ENCODE assay signal across 31 mouse cellular contexts in genomic region chr11:3259537-3259936, GRCm38 (mm10). TPM values are rescaled to one million over a fixed set of nuclear protein-coding genes. Genes with fewer than 3 reads are reported as not detected.
DNase-seq lines count a peak whose midpoint lies in the region; ATAC-seq and TF ChIP-seq lines count a peak whose summit lies in the region.
"Had no signal": no experiment of that assay in that cellular context is flagged by ENCODE, and none has a peak within 500 bp of the region (broad histone marks: within the 10 kb centered on the region; RNA-seq: fewer than 3 reads in every experiment).

No protein-coding gene starts in this region.

- no peak overlapping the region for H3K4me3 ChIP-seq in liver, embryonic 11.5 days (ENCODE audit: low read depth, low read length)
- no peak overlapping the region for H3K4me3 ChIP-seq in MEL (ENCODE audit: control insufficient read depth in 1 of 2, insufficient read depth in 1 of 2, low read depth in 2 of 2, low read length in 2 of 2)
- no peak overlapping the region for H3K4me3 ChIP-seq in liver, embryonic 14.5 days (ENCODE audit: insufficient read depth in 1 of 2, low read depth in 2 of 2, low read length in 2 of 2)
- no peak overlapping the region for H3K4me3 ChIP-seq in kidney, embryonic 14.5 days (ENCODE audit: low read length)
- H3K4me3 ChIP-seq: embryonic facial prominence, embryonic 10.5 days; embryonic facial prominence, embryonic 13.5 days; erythroblast, embryonic 14.5 days; forebrain, embryonic 12.5 days; forebrain, embryonic 15.5 days; heart, embryonic 12.5 days; heart, embryonic 15.5 days; hindbrain, embryonic 10.5 days; hindbrain, embryonic 13.5 days had no signal

- no peak for TF ChIP-seq CTCF in MEL (IDR thresholded peaks at IDR 0.05 in 2 of 3, conservative IDR thresholded peaks at IDR 0.05 in 1 of 3; ENCODE audit: control insufficient read depth in 1 of 3, insufficient read depth in 1 of 3, low read depth in 2 of 3, low read length in 3 of 3, poor library complexity in 1 of 3, severe bottlenecking in 1 of 3)
- no peak for TF ChIP-seq CTCF in liver, embryonic 14.5 days (IDR thresholded peaks at IDR 0.05; ENCODE audit: low read depth)

- 75% methylated on average over 1 of the region's 1 CpGs for WGBS in liver, embryonic 11.5 days
- 64% methylated on average over 1 of the region's 1 CpGs for WGBS in liver, embryonic 14.5 days (ENCODE audit: insufficient replicate concordance)
- 94% methylated on average over 1 of the region's 1 CpGs for WGBS in kidney, embryonic 14.5 days

- no peak for TF ChIP-seq POLR2A in MEL (IDR thresholded peaks at IDR 0.05; ENCODE audit: control insufficient read depth in 1 of 2, insufficient read depth in 1 of 2, low read depth in 1 of 2, low read length in 2 of 2, poor library complexity in 1 of 2)

- no peak for TF ChIP-seq RAD21 in MEL (IDR thresholded peaks at IDR 0.05; ENCODE audit: low read depth, low read length)

- H3K9ac ChIP-seq in liver, embryonic 11.5 days (ENCODE audit: low read depth, low read length) = no peak overlapping the region
- no peak overlapping the region for H3K9ac ChIP-seq in MEL (ENCODE audit: control insufficient read depth, low read depth, low read length, poor library complexity, severe bottlenecking)
- no peak overlapping the region for H3K9ac ChIP-seq in liver, embryonic 14.5 days (replicated peaks)
- no peak overlapping the region for H3K9ac ChIP-seq in kidney, embryonic 14.5 days (ENCODE audit: low read depth, low read length)
- H3K9ac ChIP-seq: embryonic facial prominence, embryonic 13.5 days; forebrain, embryonic 12.5 days; forebrain, embryonic 15.5 days; heart, embryonic 12.5 days; heart, embryonic 15.5 days; hindbrain, embryonic 13.5 days had no signal

- H3K27me3 ChIP-seq in liver, embryonic 11.5 days (replicated peaks; ENCODE audit: control insufficient read depth, insufficient read depth, low read length) = no peaks in the 10 kb centered on the region
- no peaks in the 10 kb centered on the region for H3K27me3 ChIP-seq in MEL (ENCODE audit: control insufficient read depth in 1 of 2, insufficient read depth in 2 of 2, low read length in 2 of 2)
- H3K27me3 ChIP-seq in liver, embryonic 14.5 days (ENCODE audit: control insufficient read depth, insufficient read depth, low read length) = no peaks in the 10 kb centered on the region
- H3K27me3 ChIP-seq in kidney, embryonic 14.5 days (ENCODE audit: control insufficient read depth, insufficient read depth, low read length) = no peaks in the 10 kb centered on the region
- H3K27me3 ChIP-seq: CH12.LX; embryonic facial prominence, embryonic 13.5 days; forebrain, embryonic 12.5 days; forebrain, embryonic 15.5 days; heart, embryonic 12.5 days; heart, embryonic 15.5 days; hindbrain, embryonic 13.5 days had no signal

- peaks cover 3% of the 10 kb centered on the region for H3K4me1 ChIP-seq in liver, embryonic 11.5 days (replicated peaks; ENCODE audit: control insufficient read depth, insufficient read depth, low read length)
- H3K4me1 ChIP-seq in MEL (ENCODE audit: control insufficient read depth in 1 of 2, insufficient read depth in 2 of 2, low read length in 2 of 2) = peaks cover 0 to 8% of the 10 kb centered on the region in 2 experiments; a peak in 2 of 4 replicates
- peaks cover 0 to 2% of the 10 kb centered on the region in 2 experiments; a peak in 1 of 4 replicates for H3K4me1 ChIP-seq in liver, embryonic 14.5 days (replicated peaks; ENCODE audit: control insufficient read depth in 2 of 2, insufficient read depth in 2 of 2, low read length in 1 of 2)
- H3K4me1 ChIP-seq in kidney, embryonic 14.5 days (ENCODE audit: control insufficient read depth, insufficient read depth, low read length) = no peaks in the 10 kb centered on the region

- no peak overlapping the region for H3K27ac ChIP-seq in liver, embryonic 11.5 days (ENCODE audit: low read depth, low read length)
- no peak overlapping the region for H3K27ac ChIP-seq in MEL (ENCODE audit: control insufficient read depth, low read depth, low read length)
- H3K27ac ChIP-seq in liver, embryonic 14.5 days = no peak overlapping the region
- no peak overlapping the region for H3K27ac ChIP-seq in kidney, embryonic 14.5 days (ENCODE audit: low read depth, low read length)
- H3K27ac ChIP-seq: embryonic facial prominence, embryonic 10.5 days; embryonic facial prominence, embryonic 13.5 days; forebrain, embryonic 12.5 days; forebrain, embryonic 15.5 days; heart, embryonic 15.5 days; hindbrain, embryonic 10.5 days; hindbrain, embryonic 13.5 days had no signal

- no peak for TF ChIP-seq EP300 in MEL (IDR thresholded peaks at IDR 0.05; ENCODE audit: low read depth in 1 of 2, low read length in 2 of 2)
- 0 out of 2 replicates have a peak, but pooled peaks have one; percentile 6 for TF ChIP-seq EP300 in liver, embryonic 14.5 days (IDR thresholded peaks at IDR 0.05; ENCODE audit: low read depth)

- no peaks in the 10 kb centered on the region for H3K9me3 ChIP-seq in liver, embryonic 11.5 days (ENCODE audit: control insufficient read depth, low read length)
- H3K9me3 ChIP-seq in MEL (replicated peaks; ENCODE audit: insufficient read depth, low read length) = no peaks in the 10 kb centered on the region
- no peaks in the 10 kb centered on the region for H3K9me3 ChIP-seq in liver, embryonic 14.5 days (ENCODE audit: control insufficient read depth, low read length)
- H3K9me3 ChIP-seq in kidney, embryonic 14.5 days (ENCODE audit: control insufficient read depth, low read length) = no peaks in the 10 kb centered on the region
- H3K9me3 ChIP-seq: embryonic facial prominence, embryonic 10.5 days; embryonic facial prominence, embryonic 13.5 days; forebrain, embryonic 12.5 days; forebrain, embryonic 15.5 days; G1E; heart, embryonic 12.5 days; heart, embryonic 15.5 days; hindbrain, embryonic 10.5 days; hindbrain, embryonic 13.5 days had no signal

- H3K79me2 ChIP-seq in MEL (ENCODE audit: control insufficient read depth, insufficient read depth, low read length, poor library complexity) = peaks cover 15% of the 10 kb centered on the region

- no peak overlapping the region for H3K4me2 ChIP-seq in liver, embryonic 11.5 days
- no peak overlapping the region for H3K4me2 ChIP-seq in liver, embryonic 14.5 days (ENCODE audit: low read depth)
- no peak overlapping the region for H3K4me2 ChIP-seq in kidney, embryonic 14.5 days (replicated peaks; ENCODE audit: low read depth, low read length)
- H3K4me2 ChIP-seq: embryonic facial prominence, embryonic 13.5 days; forebrain, embryonic 12.5 days; forebrain, embryonic 15.5 days; heart, embryonic 12.5 days; heart, embryonic 15.5 days; hindbrain, embryonic 13.5 days had no signal

- DNase-seq in liver, embryonic 11.5 days (ENCODE audit: low spot score) = no peak
- DNase-seq in liver (no peak), MEL (ENCODE audit: low read depth, low spot score) (no peak)
- no peak for DNase-seq in liver, embryonic 14.5 days (ENCODE audit: low read depth in 3 of 3, low spot score in 3 of 3)
- DNase-seq in adrenal gland, adult 18-20 months (ENCODE audit: low spot score in 2 of 2) = no peak
- DNase-seq: adrenal gland, adult 8-10 months; adrenal gland, postnatal 25 days; B cell, adult 2 months; cerebellum, adult 11-12 months; cerebellum, adult 8-10 months; cerebellum, postnatal 10 days; cerebellum, postnatal 36 days; embryo, embryonic 11 days; gastrocnemius, postnatal 10 days; gastrocnemius, postnatal 36 days; heart, postnatal 10 days; heart, postnatal 36 days had no signal

- peak; percentile 76 for ATAC-seq in liver, embryonic 11.5 days (replicated peaks; ENCODE audit: low FRiP score)
- peak; percentile 66 for ATAC-seq in liver, embryonic 14.5 days (ENCODE audit: insufficient read depth)
- peak; percentile 71 for ATAC-seq in megakaryocyte-erythroid progenitor cell, adult 5-6 weeks (replicated peaks; ENCODE audit: low FRiP score, low TSS enrichment, poor library complexity, severe bottlenecking)
- ATAC-seq in kidney, embryonic 14.5 days (ENCODE audit: low FRiP score, low TSS enrichment) = no peak
- ATAC-seq: forebrain, embryonic 15.5 days; hindbrain, embryonic 16.5 days had no signal

- peaks cover 51% of the 10 kb centered on the region for H3K36me3 ChIP-seq in liver, embryonic 11.5 days (ENCODE audit: control insufficient read depth, insufficient read depth, low read length)
- H3K36me3 ChIP-seq in MEL (ENCODE audit: control insufficient read depth in 1 of 2, insufficient read depth in 2 of 2, low read length in 2 of 2) = peaks cover 21 to 63% of the 10 kb centered on the region in 2 experiments
- H3K36me3 ChIP-seq in liver, embryonic 14.5 days (replicated peaks; ENCODE audit: control insufficient read depth, insufficient read depth, low read depth) = peaks cover 63% of the 10 kb centered on the region
- H3K36me3 ChIP-seq in kidney, embryonic 14.5 days (ENCODE audit: control insufficient read depth, insufficient read depth, low read length) = peaks cover 84% of the 10 kb centered on the region

RNA-seq across cellular contexts. Expression of gene Drg1, which starts 6.7 kb away (rescaled TPM):
- polyA plus RNA-seq in liver, embryonic 11.5 days (2014; fragmentation: Nextera tagmentation; extraction: Ambion mirVana) = 249 and 261 TPM in 2 replicates
- 204 and 212 TPM in 2 replicates for total RNA-seq in MEL (2012; rRNA removed)
- polyA plus RNA-seq in MEL (2012; ENCODE audit: insufficient read depth in 1 of 2, insufficient read length in 2 of 2, low read depth in 1 of 2, low replicate concordance in 2 of 2, missing spikeins in 1 of 2) = 1,000 to 10,000 TPM in 1 of 2 experiments, 100 to 1,000 TPM in 1; 161 to 1,664 TPM
- polyA plus RNA-seq in liver, embryonic 14.5 days (2012; rRNA removed) = 24.6 and 38.4 TPM in 2 replicates
- polyA plus RNA-seq in liver, embryonic 14.5 days (2014; fragmentation: Nextera tagmentation; extraction: Ambion mirVana) = 112 and 118 TPM in 2 replicates
- 178 and 211 TPM in 2 replicates for total RNA-seq in megakaryocyte-erythroid progenitor cell, adult 5-6 weeks (2014; fragmentation: Nextera tagmentation)
- total RNA-seq in megakaryocyte-erythroid progenitor cell, adult 5-6 weeks (2017) = 230 and 276 TPM in 2 replicates
- 10 to 100 TPM; 77.1 to 94.1 TPM for total RNA-seq in adrenal gland, adult 18-20 months (2021)
- 225 and 249 TPM in 2 replicates for polyA plus RNA-seq in kidney, embryonic 14.5 days (2014; fragmentation: Nextera tagmentation; extraction: Ambion mirVana)

RNA-seq across cellular contexts. Expression of gene Patz1, which starts 29.1 kb away (rescaled TPM):
- polyA plus RNA-seq in liver, embryonic 11.5 days (2014; fragmentation: Nextera tagmentation; extraction: Ambion mirVana) = 42.8 and 44.2 TPM in 2 replicates
- 52.0 and 63.1 TPM in 2 replicates for total RNA-seq in MEL (2012; rRNA removed)
- 10 to 100 TPM in 1 of 2 experiments, not detected in 1; 63.5 TPM for polyA plus RNA-seq in MEL (2012; ENCODE audit: insufficient read depth in 1 of 2, insufficient read length in 2 of 2, low read depth in 1 of 2, low replicate concordance in 2 of 2, missing spikeins in 1 of 2)
- 15.2 and 16.2 TPM in 2 replicates for polyA plus RNA-seq in liver, embryonic 14.5 days (2012; rRNA removed)
- 11.6 and 12.7 TPM in 2 replicates for polyA plus RNA-seq in liver, embryonic 14.5 days (2014; fragmentation: Nextera tagmentation; extraction: Ambion mirVana)
- total RNA-seq in megakaryocyte-erythroid progenitor cell, adult 5-6 weeks (2014; fragmentation: Nextera tagmentation) = 89.5 and 92.4 TPM in 2 replicates
- 64.2 and 78.3 TPM in 2 replicates for total RNA-seq in megakaryocyte-erythroid progenitor cell, adult 5-6 weeks (2017)
- total RNA-seq in adrenal gland, adult 18-20 months (2021) = 10 to 100 TPM; 16.1 to 24.6 TPM
- 55.9 and 76.6 TPM in 2 replicates for polyA plus RNA-seq in kidney, embryonic 14.5 days (2014; fragmentation: Nextera tagmentation; extraction: Ambion mirVana)

RNA-seq across cellular contexts. Expression of gene Eif4enif1, which starts 57.3 kb away (rescaled TPM):
- polyA plus RNA-seq in liver, embryonic 11.5 days (2014; fragmentation: Nextera tagmentation; extraction: Ambion mirVana) = 58.3 and 61.3 TPM in 2 replicates
- total RNA-seq in MEL (2012; rRNA removed) = 42.8 and 59.6 TPM in 2 replicates
- 100 to 1,000 TPM; 103 to 235 TPM for polyA plus RNA-seq in MEL (2012; ENCODE audit: insufficient read depth in 1 of 2, insufficient read length in 2 of 2, low read depth in 1 of 2, low replicate concordance in 2 of 2, missing spikeins in 1 of 2)
- polyA plus RNA-seq in liver, embryonic 14.5 days (2012; rRNA removed) = 33.2 and 35.9 TPM in 2 replicates
- polyA plus RNA-seq in liver, embryonic 14.5 days (2014; fragmentation: Nextera tagmentation; extraction: Ambion mirVana) = 20.9 and 22.3 TPM in 2 replicates
- 103 and 156 TPM in 2 replicates for total RNA-seq in megakaryocyte-erythroid progenitor cell, adult 5-6 weeks (2014; fragmentation: Nextera tagmentation)
- total RNA-seq in megakaryocyte-erythroid progenitor cell, adult 5-6 weeks (2017) = 58.1 and 86.4 TPM in 2 replicates
- 10 to 100 TPM; 46.4 to 58.8 TPM for total RNA-seq in adrenal gland, adult 18-20 months (2021)
- 46.8 and 65.8 TPM in 2 replicates for polyA plus RNA-seq in kidney, embryonic 14.5 days (2014; fragmentation: Nextera tagmentation; extraction: Ambion mirVana)
